Mouse (Mus musculus) fat pad, adult 2 months (tissue): ENCODE results near the gene Foxa2.

ENCODE experiments used
- DNase-seq: peaks from one replicate; pipeline ENCODE4 v3.0.0-alpha.2; 2011; ENCODE audit warnings: low read depth, low spot score; ENCODE audit errors: extremely low read depth

The Foxa2 gene

DNA sequence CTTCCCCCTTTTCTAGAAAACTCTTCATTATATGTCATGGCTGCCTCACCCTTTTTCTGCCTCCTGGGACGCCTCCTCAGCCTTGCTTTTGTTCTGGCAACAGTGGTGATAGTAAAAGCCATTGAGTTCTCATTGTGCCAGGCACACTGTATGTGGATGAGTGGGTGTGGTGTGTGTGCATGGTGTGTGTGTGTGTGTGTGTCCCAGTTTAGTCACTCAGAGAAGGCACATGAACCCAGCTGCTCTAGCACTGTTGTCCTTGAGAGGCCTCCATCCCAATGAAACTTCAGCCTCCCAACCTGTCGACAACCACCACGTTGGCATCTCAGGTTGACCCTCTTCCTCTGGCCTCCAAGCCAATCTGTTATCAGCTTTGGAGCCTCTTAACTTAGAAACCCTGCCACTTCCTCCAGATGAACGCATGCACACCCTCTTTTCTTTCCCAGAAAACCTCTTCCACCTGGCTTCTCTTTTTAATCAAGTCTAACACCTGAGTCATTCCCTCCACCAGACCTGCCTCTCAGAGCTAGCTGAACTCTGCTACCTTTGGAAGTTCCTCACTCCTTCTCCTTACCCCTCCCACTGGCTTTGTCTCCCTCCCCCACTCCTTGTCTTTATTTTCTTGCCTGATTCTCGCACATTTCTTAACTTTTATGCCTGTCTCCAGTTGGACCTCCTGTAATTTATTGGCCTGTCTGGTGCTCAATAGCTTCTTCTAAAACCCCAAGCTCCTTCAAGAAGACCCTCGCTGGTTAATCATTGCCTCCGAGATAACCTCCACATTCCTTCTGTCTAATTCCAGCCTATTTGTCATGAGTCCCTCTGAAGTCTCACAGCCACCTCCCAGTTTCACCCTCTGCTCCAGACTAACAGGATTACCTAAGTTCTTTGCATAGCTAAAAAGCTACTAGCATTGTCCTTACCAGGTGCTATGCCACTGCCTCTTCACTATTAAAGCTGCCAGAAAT, 41.9 kb downstream of the Foxa2 start:
- DNase-seq = no peak

DNA sequence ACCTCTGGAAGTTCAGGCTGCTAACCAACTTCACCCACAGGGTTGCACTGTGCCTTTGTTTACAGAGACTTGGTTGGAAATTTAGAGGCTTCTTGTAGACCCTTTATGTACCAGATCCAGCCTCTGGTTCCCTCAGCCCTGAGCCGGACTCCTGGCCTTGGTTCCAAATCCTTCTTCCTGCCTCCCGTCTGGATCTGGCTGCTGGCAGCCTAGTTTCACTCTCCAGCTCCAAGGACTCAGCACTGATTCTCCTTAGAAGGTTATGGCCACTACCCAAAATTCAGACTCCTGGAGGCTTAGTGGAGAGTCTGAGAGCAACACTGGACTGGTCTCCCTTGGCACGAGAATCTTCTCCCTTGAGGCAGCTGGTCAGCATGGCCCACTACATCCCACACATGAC, 43.3 kb downstream of the Foxa2 start:
- DNase-seq = no peak

DNA sequence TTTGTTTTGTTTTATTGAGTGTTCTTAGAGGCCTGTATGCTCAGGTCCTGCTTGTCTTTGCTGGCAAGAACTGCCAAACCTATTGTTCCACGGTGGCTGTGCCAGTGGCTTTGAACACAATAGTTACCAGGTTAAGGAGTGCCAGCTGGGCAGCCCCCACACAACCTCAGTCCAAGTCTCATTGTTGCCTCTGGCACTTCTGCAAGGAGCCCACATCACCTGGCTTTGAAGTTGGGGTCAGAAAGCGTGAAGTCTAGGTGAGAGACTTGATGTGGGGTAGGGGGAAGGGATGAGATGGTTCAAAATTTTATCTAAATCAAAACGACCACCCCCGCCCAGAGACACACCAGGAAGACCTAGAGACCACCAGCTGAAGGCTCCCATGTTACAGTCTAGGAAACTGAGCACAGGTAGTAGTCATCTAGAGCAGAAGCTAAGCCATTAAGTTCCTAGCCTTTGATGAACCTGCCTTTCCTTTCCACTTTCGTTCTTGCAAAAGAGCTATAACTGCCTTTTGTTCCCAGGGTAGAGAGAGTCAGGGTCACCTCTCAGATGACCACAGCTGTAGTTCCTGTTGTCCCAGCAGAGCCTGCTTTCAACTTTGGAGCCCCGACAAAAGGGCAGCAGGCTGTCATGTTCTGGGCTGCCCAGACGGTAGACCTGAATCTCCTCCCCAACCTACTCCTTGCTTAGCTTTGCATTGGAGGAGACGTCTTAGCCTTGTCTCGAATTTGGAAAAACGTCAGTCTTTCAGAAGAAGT, 48.4 kb downstream of the Foxa2 start:
- DNase-seq = no peak

DNA sequence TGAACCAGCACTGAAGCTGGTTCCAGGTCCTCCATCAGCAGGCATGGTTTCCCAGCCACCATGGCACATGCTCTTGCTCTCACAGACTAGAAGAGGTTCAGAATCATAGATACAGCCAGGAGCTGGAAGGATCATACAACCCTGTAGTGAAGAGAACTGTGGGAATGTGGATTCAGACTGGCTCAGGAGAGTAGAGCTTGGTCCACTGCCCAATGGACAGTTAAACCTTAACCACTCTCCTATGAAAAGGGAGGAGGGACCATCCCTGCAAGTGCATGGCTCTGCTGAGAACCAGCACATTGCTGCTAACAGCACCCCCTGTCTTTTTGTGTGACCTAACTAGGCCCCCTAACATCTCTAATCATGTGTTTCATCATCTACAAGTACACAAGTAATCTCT, 50.0 kb downstream of the Foxa2 start:
- no peak for DNase-seq

DNA sequence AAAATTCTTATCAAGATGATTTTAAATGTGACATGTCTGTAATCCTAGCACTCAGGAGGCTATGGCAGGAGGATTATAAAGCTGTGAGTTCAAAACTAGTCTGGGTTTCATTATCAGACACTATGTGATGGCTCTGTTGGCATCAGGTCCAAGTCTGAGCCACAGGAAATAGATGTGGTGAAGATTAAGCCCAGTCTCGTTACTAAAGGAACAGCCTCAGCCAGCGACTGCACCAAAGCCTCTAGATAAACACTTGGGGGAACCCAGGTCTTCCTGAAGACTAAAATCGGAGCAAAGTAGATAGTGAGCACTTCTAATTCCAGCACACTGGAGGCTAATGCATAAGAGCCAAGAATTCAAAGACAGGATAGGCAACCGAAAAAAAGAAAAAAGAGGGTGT, 52.9 kb downstream of the Foxa2 start:
- no peak for DNase-seq

DNA sequence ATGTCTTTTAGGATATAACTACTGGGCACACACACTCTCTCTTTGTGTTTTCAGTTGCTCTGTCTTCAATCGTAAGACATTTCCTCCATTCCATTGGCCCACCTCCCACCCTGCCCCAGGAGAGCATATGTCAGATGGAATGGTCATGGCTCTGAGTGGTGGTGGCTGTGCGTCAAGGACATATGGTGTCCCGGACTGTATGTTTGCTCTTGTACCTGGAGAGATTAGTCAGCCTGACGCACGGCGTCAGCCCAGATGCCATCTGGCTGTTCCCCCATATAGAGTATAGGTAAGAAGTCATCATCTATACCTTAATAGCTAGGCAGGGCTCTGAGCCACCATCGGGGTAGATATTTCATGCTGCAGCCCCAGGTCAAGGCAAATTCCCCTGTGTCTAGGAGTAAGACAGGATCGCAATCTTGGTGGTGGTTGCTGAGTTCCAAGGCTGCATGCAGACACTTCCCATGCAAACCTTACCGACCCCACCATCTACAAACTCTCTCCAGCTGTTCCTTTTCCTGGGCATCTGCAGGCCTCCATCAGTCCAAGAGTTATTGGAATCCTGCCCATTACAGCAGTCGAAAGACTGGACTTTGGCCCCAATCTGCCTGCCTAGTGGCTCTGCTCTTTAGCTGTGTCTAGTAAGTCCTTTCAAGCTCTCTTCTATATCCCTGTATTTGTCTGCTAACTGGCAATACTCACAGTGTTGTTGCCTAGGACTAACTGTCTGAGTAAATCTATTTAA, 53.7 kb downstream of the Foxa2 start:
- no peak for DNase-seq
